Mouse (Mus musculus) spleen, adult 10 weeks (tissue): ENCODE measurements around the gene Mrps31. TPM values are rescaled to one million over a fixed set of nuclear protein-coding genes. Genes with fewer than 3 reads are reported as not detected.

ENCODE experiments used
- polyA plus RNA-seq: library from polyadenylated mRNA; stranded (reverse); fragments of 350-450 nt; fragmentation: Illumina TruSeq; extraction: RNeasy Lipid Tissue Mini Kit (QIAGEN cat#74804); gene quantifications from one replicate; pipeline ENCODE4 v1.2.3, GENCODE M21; 2015; ENCODE audit warnings: low replicate concordance; ENCODE audit not compliant: insufficient read depth

Mrps31 gene
- polyA plus RNA-seq, result 20.0 TPM

DNA sequence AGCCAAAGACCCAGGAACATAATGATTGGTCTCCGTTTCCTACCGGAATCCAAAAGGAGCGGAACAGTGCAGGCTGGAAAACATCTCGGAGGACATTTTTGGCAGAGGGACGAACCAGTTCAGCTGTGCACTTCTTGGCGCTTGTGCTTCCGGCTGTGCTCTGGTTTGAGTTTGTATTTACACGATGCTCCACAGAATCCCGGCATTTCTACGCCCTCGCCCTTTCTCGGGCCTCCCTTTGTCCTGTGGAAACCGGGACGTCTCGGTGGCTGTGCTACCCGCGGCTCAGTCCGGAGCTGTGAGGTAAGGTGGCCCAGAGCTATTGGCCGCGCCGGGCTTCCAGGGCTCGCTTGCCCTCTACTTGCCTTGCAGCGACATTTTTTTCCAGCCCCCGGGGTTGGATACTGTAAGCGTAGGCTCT is at the start of gene Mrps31:
Gene Mrps31, plus strand, starts transcription at position 80 of the 421 bp plus-strand sequence.

DNA sequence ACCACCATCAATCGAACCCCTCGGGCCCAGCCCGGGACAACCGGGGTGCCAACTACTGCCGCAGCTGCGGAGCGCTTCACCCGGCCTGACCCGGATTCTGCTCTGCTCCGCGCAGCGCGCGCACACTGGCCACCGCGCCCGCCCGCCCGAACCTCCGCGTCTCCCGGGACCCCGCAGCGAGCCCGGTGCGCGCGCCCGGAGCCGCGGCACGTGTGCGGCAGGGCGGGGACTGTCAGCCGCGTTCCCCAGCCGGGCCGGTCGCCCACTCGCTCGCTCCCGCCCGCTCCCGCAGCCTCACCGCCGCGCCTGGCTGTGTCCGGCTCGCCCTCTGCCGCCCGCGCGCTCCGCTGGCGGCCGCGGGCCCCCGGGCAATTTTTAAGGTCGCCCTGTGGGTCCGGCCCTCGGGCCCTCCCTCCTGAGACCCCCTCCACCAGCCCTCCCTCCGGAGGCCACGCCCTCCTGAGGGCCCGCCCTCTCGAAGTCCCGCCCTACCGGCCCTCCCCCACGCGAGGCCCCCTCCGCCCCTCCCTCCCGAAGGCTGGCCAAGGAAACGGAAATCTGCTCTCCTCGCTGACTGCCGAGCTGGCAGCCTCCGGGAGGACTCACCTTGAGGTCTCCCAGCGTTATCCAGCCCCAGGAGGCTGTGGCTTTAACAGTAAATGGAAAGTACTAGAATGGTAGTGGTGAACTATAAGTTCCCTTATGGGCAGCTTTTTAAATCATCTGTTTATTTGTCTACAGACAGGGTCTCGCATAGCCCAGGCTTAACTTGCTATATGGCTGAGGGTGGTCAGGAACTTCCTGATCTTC is 12.8 kb upstream of the Mrps31 start, which contains the start of gene Slc25a15:
Gene Slc25a15, minus strand, starts transcription at position 456 of the 810 bp plus-strand sequence.

Other genes starting within 250 kb of the Mrps31 start
- 6.5 TPM for gene Nek3, start 244.9 kb upstream of the Mrps31 start, polyA plus RNA-seq
- gene Ckap2, start 225.5 kb upstream of the Mrps31 start, polyA plus RNA-seq, result 9.3 TPM
- gene Vps36, start 218.6 kb upstream of the Mrps31 start, polyA plus RNA-seq, result 24.8 TPM
- gene Thsd1, start 184.0 kb upstream of the Mrps31 start, polyA plus RNA-seq, result 2.6 TPM
- gene Tpte, start 127.9 kb upstream of the Mrps31 start, polyA plus RNA-seq, result not detected
- gene Slc25a15, start 12.8 kb upstream of the Mrps31 start, polyA plus RNA-seq, result 7.9 TPM